Mouse (Mus musculus) bone marrow macrophage, adult 2 months (primary cell): ENCODE results near the gene Lrrc74a. TPM values are rescaled to one million over a fixed set of nuclear protein-coding genes. Genes with fewer than 3 reads are reported as not detected.

ENCODE experiments used
- H3K27ac ChIP-seq: 2 replicates; pipeline ENCODE4 v1.5.1; 2012; ENCODE audit warnings: low read depth, low read length; ENCODE audit not compliant: insufficient read depth
- H3K4me1 ChIP-seq: 2 replicates; pipeline ENCODE4 v1.6.1; 2012; ENCODE audit warnings: low read length; ENCODE audit not compliant: control insufficient read depth, insufficient read depth
- H3K4me3 ChIP-seq: 2 replicates; pipeline ENCODE4 v1.5.1; 2012; ENCODE audit warnings: mild to moderate bottlenecking, low read length, moderate library complexity; ENCODE audit not compliant: insufficient read depth
- CTCF ChIP-seq: IDR thresholded peaks from 2 replicates; pipeline ENCODE4 v1.5.1; 2012; ENCODE audit warnings: low read depth, mild to moderate bottlenecking, low read length, moderate library complexity
- POLR2A ChIP-seq: IDR thresholded peaks from 2 replicates; pipeline ENCODE4 v1.6.1; 2012; ENCODE audit warnings: mild to moderate bottlenecking, low read depth, low read length, borderline replicate concordance
- polyA plus RNA-seq: library from polyadenylated mRNA; stranded (reverse); fragments of >200 nt; gene quantifications from 2 replicates; pipeline ENCODE4 v1.2.4, GENCODE M21; 2012; ENCODE audit not compliant: missing spikeins, insufficient read depth, insufficient read length

The Lrrc74a gene
- polyA plus RNA-seq, 1 experiment = not detected

DNA sequence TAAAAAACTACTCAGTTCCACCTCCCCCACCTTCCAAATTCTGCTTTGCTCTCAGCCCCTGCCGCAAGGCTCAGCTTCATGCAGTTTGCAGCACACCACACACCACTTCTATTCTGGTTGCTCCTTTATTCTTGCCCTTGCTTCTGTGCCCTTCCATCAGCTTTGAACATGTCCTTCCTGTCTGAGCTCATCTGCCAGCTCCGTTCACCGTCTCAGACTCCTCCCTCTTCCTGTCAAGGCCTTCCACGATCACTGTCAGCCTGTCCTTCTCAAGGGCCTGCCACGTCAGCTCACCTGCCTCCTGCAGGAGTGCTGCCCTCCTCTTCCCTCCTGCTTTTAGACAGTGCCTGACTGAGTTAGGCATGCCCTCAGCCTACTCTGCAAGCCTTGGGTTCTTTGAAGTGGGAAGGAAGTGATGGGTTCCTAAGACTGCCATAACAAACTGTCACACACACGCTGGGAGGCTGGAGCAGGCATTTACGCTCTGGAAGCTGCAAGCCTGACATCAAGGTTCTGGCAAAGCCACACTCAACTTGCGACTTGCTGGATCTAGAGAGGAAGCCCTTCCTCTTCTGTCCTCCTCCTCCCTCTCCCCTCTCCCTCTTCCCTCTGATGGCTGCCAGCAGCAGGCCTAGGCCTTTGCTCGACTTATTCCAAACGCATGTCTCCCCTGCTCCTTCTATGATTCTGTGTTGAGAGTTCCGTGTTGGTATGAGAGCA lies 76.7 kb downstream of the Lrrc74a start:
- TF ChIP-seq CTCF (no peak), POLR2A (no peak)
- H3K4me3 ChIP-seq = no peak overlapping the region
- peaks cover 20% of the 10 kb centered on the region for H3K4me1 ChIP-seq
- H3K27ac ChIP-seq = peak overlapping the region; percentile 82

DNA sequence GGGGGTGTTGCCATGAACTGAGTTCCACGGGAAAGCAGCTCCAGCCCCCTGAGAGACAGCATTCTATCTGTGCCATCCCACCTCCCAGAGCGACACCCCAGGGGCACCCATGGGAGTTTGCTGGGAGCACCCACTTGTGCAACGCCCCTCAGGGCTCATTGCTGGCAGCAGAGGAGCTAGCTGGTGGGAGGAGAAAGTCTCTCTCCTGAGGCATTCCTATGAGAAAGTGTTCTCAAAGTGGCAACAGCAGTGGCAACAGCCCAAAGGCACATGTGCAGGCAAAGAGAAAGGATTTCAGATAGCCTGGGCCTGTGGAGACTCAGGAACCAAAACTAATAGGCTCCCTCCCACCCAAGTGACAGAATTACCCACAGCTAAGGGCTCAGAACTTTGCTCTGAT lies 78.6 kb downstream of the Lrrc74a start:
- TF ChIP-seq CTCF (no peak), POLR2A (no peak)
- Histone ChIP-seq H3K27ac (no peak overlapping the region), H3K4me1 (peaks cover 25% of the 10 kb centered on the region), H3K4me3 (no peak overlapping the region)

Other genes with a start within 250 kb of the Lrrc74a start
- gene Vash1, start 55.7 kb upstream of the Lrrc74a start, polyA plus RNA-seq = 0.50 and 0.72 TPM in 2 replicates
- gene Angel1, start 7.9 kb upstream of the Lrrc74a start, polyA plus RNA-seq = 2.8 and 3.3 TPM in 2 replicates
- 11.4 and 12.0 TPM in 2 replicates for gene Irf2bpl, start 150.4 kb downstream of the Lrrc74a start, polyA plus RNA-seq
- 21.3 and 23.0 TPM in 2 replicates for gene Cipc, start 212.7 kb downstream of the Lrrc74a start, polyA plus RNA-seq